Mouse (Mus musculus): ENCODE measurements around the gene Fnbp1. TPM values are rescaled to one million over a fixed set of nuclear protein-coding genes. Genes with fewer than 3 reads are reported as not detected.
"Not testable (repeated sequence)": the region's sequence is repeated elsewhere in the genome, so short reads cannot be mapped to it uniquely, and the experiment has no call there.

The Fnbp1 gene
- polyA plus RNA-seq, 1 experiment from 2014 or later, result 34.6 TPM

DNA sequence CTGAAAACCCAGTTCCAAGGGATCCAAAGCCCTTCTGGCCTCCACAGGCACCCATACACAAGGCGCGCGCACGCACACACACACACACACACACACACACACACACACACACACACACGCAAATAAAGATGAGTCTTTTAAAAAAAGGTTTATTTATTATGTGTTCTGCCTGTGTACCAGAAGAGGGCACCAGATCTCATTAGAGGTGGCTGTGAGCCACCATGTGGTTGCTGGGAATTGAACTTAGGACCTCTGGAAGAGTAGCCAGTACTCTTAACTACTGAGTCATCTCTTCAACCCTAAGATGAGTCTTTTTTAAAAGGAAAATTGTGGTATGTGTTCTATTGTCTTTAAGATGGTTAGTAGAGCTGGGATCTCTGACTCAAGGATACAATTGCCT is 30.7 kb upstream of the Fnbp1 start:
- 86% methylated on average over 5 of the region's 5 CpGs for WGBS
- no peaks in the 10 kb centered on the region for H3K27me3 ChIP-seq (ENCODE audit: control insufficient read depth, insufficient read depth, low read length)
- no peak overlapping the region for H3K27ac ChIP-seq (ENCODE audit: low read length)
- no peak overlapping the region for H3K4me3 ChIP-seq (replicated peaks; ENCODE audit: low read length)
- H3K36me3 ChIP-seq (ENCODE audit: control insufficient read depth, insufficient read depth, low read length), result peaks cover 26% of the 10 kb centered on the region
- no peak for ATAC-seq (ENCODE audit: insufficient read depth, low FRiP score)
- H3K4me2 ChIP-seq (ENCODE audit: low read depth, low read length), result no peak overlapping the region
- H3K9me3 ChIP-seq (replicated peaks; ENCODE audit: control insufficient read depth, low read length), result no peaks in the 10 kb centered on the region
- no peak overlapping the region for H3K9ac ChIP-seq (ENCODE audit: low read length)
- no peaks in the 10 kb centered on the region for H3K4me1 ChIP-seq (ENCODE audit: control insufficient read depth, insufficient read depth, low read length)

DNA sequence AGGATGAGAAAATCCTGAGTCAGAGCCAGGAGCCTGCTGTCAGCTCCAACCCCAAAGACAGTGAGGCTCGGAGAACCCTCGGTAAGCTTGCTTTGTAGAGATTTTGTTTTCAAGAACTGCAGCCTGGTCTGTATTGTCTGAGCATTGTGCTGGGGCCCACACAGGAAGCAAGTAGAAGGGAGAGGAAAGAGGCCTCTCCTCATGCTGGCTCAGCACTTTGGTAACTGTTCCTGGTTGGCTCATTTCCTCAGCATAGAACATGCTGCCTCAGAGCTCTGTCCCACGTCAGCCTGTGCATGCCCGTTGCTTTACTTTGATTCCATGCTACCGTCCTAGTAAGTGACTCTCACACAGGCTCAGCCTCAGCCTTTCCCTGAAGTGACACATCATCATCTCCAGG is 30.2 kb upstream of the Fnbp1 start:
- H3K4me1 ChIP-seq (ENCODE audit: control insufficient read depth, insufficient read depth, low read length), result no peaks in the 10 kb centered on the region
- no peak overlapping the region for H3K4me3 ChIP-seq (replicated peaks; ENCODE audit: low read length)
- WGBS, result 69% methylated on average over 5 of the region's 5 CpGs
- H3K9ac ChIP-seq (ENCODE audit: low read length), result no peak overlapping the region
- peak; percentile 84 for ATAC-seq (ENCODE audit: insufficient read depth, low FRiP score)
- peaks cover 23% of the 10 kb centered on the region for H3K36me3 ChIP-seq (ENCODE audit: control insufficient read depth, insufficient read depth, low read length)
- no peaks in the 10 kb centered on the region for H3K27me3 ChIP-seq (ENCODE audit: control insufficient read depth, insufficient read depth, low read length)
- H3K9me3 ChIP-seq (replicated peaks; ENCODE audit: control insufficient read depth, low read length), result no peaks in the 10 kb centered on the region
- no peak overlapping the region for H3K4me2 ChIP-seq (ENCODE audit: low read depth, low read length)
- peak overlapping the region; percentile 71 for H3K27ac ChIP-seq (ENCODE audit: low read length)

DNA sequence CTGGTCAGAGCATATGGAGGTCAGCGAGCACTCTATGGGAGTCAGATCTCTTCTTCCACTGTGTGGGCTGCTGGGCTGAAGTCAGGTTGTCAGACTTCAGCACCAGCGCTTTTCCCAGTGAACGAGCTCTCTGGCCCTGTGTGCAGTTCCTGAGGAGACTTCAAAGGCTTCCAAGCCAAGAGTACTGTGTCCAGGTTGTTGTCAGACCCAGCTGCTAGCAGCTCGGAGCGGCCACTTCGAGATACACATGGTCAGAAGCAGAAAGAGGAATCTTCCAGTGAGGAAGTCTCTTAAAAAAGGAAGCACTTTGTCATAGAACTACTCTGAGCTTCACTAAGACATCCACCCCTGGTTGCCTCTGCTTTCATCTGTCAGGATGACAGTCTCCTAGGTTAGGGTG is 28.4 kb upstream of the Fnbp1 start:
- no peak overlapping the region for H3K27ac ChIP-seq (ENCODE audit: low read length)
- no peaks in the 10 kb centered on the region for H3K27me3 ChIP-seq (ENCODE audit: control insufficient read depth, insufficient read depth, low read length)
- ATAC-seq (ENCODE audit: insufficient read depth, low FRiP score), result no peak
- H3K4me3 ChIP-seq (replicated peaks; ENCODE audit: low read length), result no peak overlapping the region
- no peak overlapping the region for H3K4me2 ChIP-seq (ENCODE audit: low read depth, low read length)
- H3K36me3 ChIP-seq (ENCODE audit: control insufficient read depth, insufficient read depth, low read length), result peaks cover 14% of the 10 kb centered on the region
- no peaks in the 10 kb centered on the region for H3K9me3 ChIP-seq (replicated peaks; ENCODE audit: control insufficient read depth, low read length)
- H3K9ac ChIP-seq (ENCODE audit: low read length), result no peak overlapping the region
- peaks cover 6% of the 10 kb centered on the region for H3K4me1 ChIP-seq (ENCODE audit: control insufficient read depth, insufficient read depth, low read length)
- 86% methylated on average over 6 of the region's 6 CpGs for WGBS

DNA sequence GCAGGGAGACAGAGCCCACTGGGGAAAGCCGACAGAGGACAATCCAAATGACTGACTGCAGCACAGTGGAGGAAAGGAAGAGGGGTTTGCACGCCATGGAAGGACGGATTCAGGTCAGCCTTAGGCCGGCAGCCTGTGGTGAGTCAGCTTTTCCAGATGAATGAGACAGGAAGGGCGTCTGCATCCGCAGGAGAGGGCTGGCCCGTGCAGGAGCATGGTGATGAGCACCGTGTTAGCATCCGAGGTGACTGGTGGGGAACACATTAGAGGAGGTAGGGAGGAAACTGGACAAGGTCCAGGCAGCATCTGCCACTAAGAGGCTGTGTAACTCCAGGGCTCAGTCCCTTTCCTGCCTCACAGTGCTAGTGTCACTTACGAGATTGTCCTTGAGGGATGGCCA is 27.2 kb upstream of the Fnbp1 start:
- no peak for ATAC-seq (ENCODE audit: insufficient read depth, low FRiP score)

GRCm38 (mm10) chr2:31167571-31167970 is 25.8 kb upstream of the Fnbp1 start:
- not testable (repeated sequence) for H3K4me3 ChIP-seq (replicated peaks; ENCODE audit: low read length); H3K27me3 ChIP-seq (ENCODE audit: control insufficient read depth, insufficient read depth, low read length); ATAC-seq (ENCODE audit: insufficient read depth, low FRiP score); H3K9ac ChIP-seq (ENCODE audit: low read length); H3K4me2 ChIP-seq (ENCODE audit: low read depth, low read length); H3K9me3 ChIP-seq (replicated peaks; ENCODE audit: control insufficient read depth, low read length); H3K27ac ChIP-seq (ENCODE audit: low read length)
- WGBS, result 64% methylated on average over 2 of the region's 2 CpGs
- peaks cover 28% of the 10 kb centered on the region for H3K4me1 ChIP-seq (ENCODE audit: control insufficient read depth, insufficient read depth, low read length)
- H3K36me3 ChIP-seq (ENCODE audit: control insufficient read depth, insufficient read depth, low read length), result peaks cover 14% of the 10 kb centered on the region

More for the DNA sequence above, 27.2 kb upstream of the Fnbp1 start:
- Histone ChIP-seq H3K4me1 (ENCODE audit: control insufficient read depth, insufficient read depth, low read length) (peaks cover 17% of the 10 kb centered on the region), H3K36me3 (ENCODE audit: control insufficient read depth, insufficient read depth, low read length) (peaks cover 14% of the 10 kb centered on the region), H3K4me2 (ENCODE audit: low read depth, low read length) (no peak overlapping the region), H3K9me3 (replicated peaks; ENCODE audit: control insufficient read depth, low read length) (no peaks in the 10 kb centered on the region), H3K27ac (ENCODE audit: low read length) (no peak overlapping the region), H3K27me3 (ENCODE audit: control insufficient read depth, insufficient read depth, low read length) (no peaks in the 10 kb centered on the region), H3K4me3 (replicated peaks; ENCODE audit: low read length) (no peak overlapping the region), H3K9ac (ENCODE audit: low read length) (no peak overlapping the region)
- 82% methylated on average over 10 of the region's 10 CpGs for WGBS

GRCm38 (mm10) chr2:31165529-31165928 is 23.7 kb upstream of the Fnbp1 start:
- peak overlapping the region; percentile 94 for H3K27ac ChIP-seq (ENCODE audit: low read length)
- peaks cover 28% of the 10 kb centered on the region for H3K4me1 ChIP-seq (ENCODE audit: control insufficient read depth, insufficient read depth, low read length)
- no peak overlapping the region for H3K4me3 ChIP-seq (replicated peaks; ENCODE audit: low read length)
- 58% methylated on average over 4 of the region's 4 CpGs for WGBS
- 0 out of 2 replicates have a peak, but pooled peaks have one; percentile 1 for ATAC-seq (ENCODE audit: insufficient read depth, low FRiP score)
- no peak overlapping the region; the same call in 1 of the 2 replicates for H3K4me2 ChIP-seq (ENCODE audit: low read depth, low read length)
- no peaks in the 10 kb centered on the region for H3K27me3 ChIP-seq (ENCODE audit: control insufficient read depth, insufficient read depth, low read length)
- peak overlapping the region; percentile 8; the same call in 1 of the 2 replicates for H3K9ac ChIP-seq (ENCODE audit: low read length)
- peaks cover 14% of the 10 kb centered on the region for H3K36me3 ChIP-seq (ENCODE audit: control insufficient read depth, insufficient read depth, low read length)
- H3K9me3 ChIP-seq (replicated peaks; ENCODE audit: control insufficient read depth, low read length), result no peaks in the 10 kb centered on the region

- Histone ChIP-seq H3K9ac (ENCODE audit: low read length) (peak overlapping the region; percentile 8; the same call in 1 of the 2 replicates), H3K27ac (ENCODE audit: low read length) (peak overlapping the region; percentile 94), H3K9me3 (replicated peaks; ENCODE audit: control insufficient read depth, low read length) (no peaks in the 10 kb centered on the region), H3K4me1 (ENCODE audit: control insufficient read depth, insufficient read depth, low read length) (peaks cover 28% of the 10 kb centered on the region), H3K27me3 (ENCODE audit: control insufficient read depth, insufficient read depth, low read length) (no peaks in the 10 kb centered on the region), H3K36me3 (ENCODE audit: control insufficient read depth, insufficient read depth, low read length) (peaks cover 14% of the 10 kb centered on the region), H3K4me2 (ENCODE audit: low read depth, low read length) (peak overlapping the region; percentile 3; the same call in 1 of the 2 replicates), H3K4me3 (replicated peaks; ENCODE audit: low read length) (no peak overlapping the region)
- ATAC-seq (ENCODE audit: insufficient read depth, low FRiP score), result peak; percentile 88
- 23% methylated on average over 5 of the region's 5 CpGs for WGBS
These were observed 23.1 kb upstream of the Fnbp1 start for GRCm38 (mm10) chr2:31164841-31165455.

DNA sequence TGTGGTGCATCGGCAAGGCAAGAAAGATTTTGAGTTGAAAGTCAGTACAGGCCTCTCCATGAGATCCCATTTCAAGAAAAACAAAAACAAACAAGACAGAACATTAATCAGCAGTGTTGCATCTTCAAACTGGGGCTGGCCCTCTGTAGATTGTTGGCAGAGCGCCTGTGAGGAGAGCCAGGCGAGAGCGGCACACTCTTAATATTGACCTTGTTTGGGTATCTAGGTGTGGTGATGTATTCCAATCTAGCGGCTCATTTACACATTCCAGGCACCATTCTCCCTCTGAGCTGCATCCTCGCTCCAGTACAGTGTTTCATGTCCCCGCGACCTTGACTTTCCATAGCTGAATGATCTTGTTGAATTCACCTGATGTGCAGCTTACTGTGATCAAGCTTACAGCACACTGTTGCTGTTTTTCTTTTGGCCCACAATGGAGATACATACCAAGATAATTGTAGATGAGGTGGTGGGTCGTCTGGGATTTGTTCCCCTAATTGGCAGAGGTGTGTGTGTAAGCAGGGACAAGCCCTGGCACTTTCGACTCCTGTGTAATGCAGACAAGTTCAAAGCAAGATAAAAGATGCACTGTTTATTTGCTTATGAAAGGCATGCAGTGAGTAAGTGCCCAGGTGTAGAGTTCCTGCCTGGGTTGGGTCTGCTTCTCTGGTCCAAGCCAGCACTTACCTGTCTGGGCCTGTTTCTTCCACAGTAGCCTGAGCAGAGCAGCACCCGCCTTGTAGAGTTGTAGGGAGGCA is 21.7 kb upstream of the Fnbp1 start:
- no peak overlapping the region for H3K4me3 ChIP-seq (replicated peaks; ENCODE audit: low read length)
- H3K4me1 ChIP-seq (ENCODE audit: control insufficient read depth, insufficient read depth, low read length), result peaks cover 28% of the 10 kb centered on the region
- peaks cover 2% of the 10 kb centered on the region; the same call in 1 of the 2 replicates for H3K36me3 ChIP-seq (ENCODE audit: control insufficient read depth, insufficient read depth, low read length)
- no peaks in the 10 kb centered on the region for H3K27me3 ChIP-seq (ENCODE audit: control insufficient read depth, insufficient read depth, low read length)
- 65% methylated on average over 11 of the region's 11 CpGs for WGBS
- H3K4me2 ChIP-seq (ENCODE audit: low read depth, low read length), result no peak overlapping the region
- ATAC-seq (ENCODE audit: insufficient read depth, low FRiP score), result peak; percentile 41; the same call in 1 of the 2 replicates
- no peaks in the 10 kb centered on the region for H3K9me3 ChIP-seq (replicated peaks; ENCODE audit: control insufficient read depth, low read length)
- 0 out of 2 replicates have a peak overlapping the region, but pooled peaks have one; percentile 3 for H3K9ac ChIP-seq (ENCODE audit: low read length)
- peak overlapping the region; percentile 94 for H3K27ac ChIP-seq (ENCODE audit: low read length)

GRCm38 (mm10) chr2:31161620-31162019 is 19.8 kb upstream of the Fnbp1 start:
- H3K4me2 ChIP-seq (ENCODE audit: low read depth, low read length), result no peak overlapping the region
- no peak overlapping the region for H3K9ac ChIP-seq (ENCODE audit: low read length)
- H3K4me3 ChIP-seq (replicated peaks; ENCODE audit: low read length), result no peak overlapping the region
- no peaks in the 10 kb centered on the region for H3K36me3 ChIP-seq (ENCODE audit: control insufficient read depth, insufficient read depth, low read length)
- WGBS, result 76% methylated on average over 4 of the region's 4 CpGs
- peaks cover 28% of the 10 kb centered on the region for H3K4me1 ChIP-seq (ENCODE audit: control insufficient read depth, insufficient read depth, low read length)
- no peaks in the 10 kb centered on the region for H3K9me3 ChIP-seq (replicated peaks; ENCODE audit: control insufficient read depth, low read length)
- H3K27ac ChIP-seq (ENCODE audit: low read length), result no peak overlapping the region; the same call in 1 of the 2 replicates
- no peak for ATAC-seq (ENCODE audit: insufficient read depth, low FRiP score)
- no peaks in the 10 kb centered on the region for H3K27me3 ChIP-seq (ENCODE audit: control insufficient read depth, insufficient read depth, low read length)

Measured in stomach, embryonic 16.5 days (tissue).